19 mouse cellular contexts compared by ENCODE assay signal in the genomic region with DNA sequence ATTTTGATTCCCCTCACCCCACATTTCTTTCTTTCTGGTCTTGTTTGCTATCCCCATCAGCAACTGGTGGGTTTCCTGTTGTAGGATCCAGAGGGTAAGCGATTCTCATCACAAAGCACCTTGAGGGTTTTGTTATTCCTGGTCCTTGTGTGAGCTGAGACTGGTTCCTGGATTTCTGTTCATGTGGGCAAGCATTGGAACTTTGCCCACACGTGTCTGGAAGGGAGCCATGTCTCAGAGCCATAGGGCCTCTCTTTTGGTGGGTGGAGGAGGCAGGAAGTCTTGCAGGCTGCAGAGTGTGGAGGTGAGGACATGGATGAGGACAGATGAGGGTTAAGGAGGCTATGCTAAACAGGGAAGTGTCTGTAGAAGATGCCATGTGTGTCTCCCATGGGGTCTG.
A peak's percentile ranks its signal among the peaks of the same experiment; 100 is the strongest.
DNase-seq lines count a peak whose midpoint lies in the region; ATAC-seq and TF ChIP-seq lines count a peak whose summit lies in the region.
"Had no signal": no experiment of that assay in that cellular context is flagged by ENCODE, and none has a peak within 500 bp of the region (broad histone marks: within the 10 kb centered on the region; RNA-seq: fewer than 3 reads in every experiment).

No protein-coding gene starts in this region.

- H3K4me2 ChIP-seq in hindbrain, postnatal 0 days (ENCODE audit: low read depth, low read length), result no peak overlapping the region
- H3K4me2 ChIP-seq in hindbrain, embryonic 13.5 days, result no peak overlapping the region
- H3K4me2 ChIP-seq in midbrain, embryonic 11.5 days, result no peak overlapping the region
- H3K4me2 ChIP-seq: forebrain, embryonic 15.5 days; heart, embryonic 13.5 days had no signal

- no peaks in the 10 kb centered on the region for H3K36me3 ChIP-seq in hindbrain, postnatal 0 days (ENCODE audit: insufficient read depth, low read length)
- no peaks in the 10 kb centered on the region for H3K36me3 ChIP-seq in hindbrain, embryonic 13.5 days
- H3K36me3 ChIP-seq in midbrain, embryonic 11.5 days (ENCODE audit: control insufficient read depth, insufficient read depth, low read length), result no peaks in the 10 kb centered on the region
- H3K36me3 ChIP-seq: forebrain, embryonic 15.5 days; G1E; heart, embryonic 13.5 days had no signal

- no peak for TF ChIP-seq CTCF in hindbrain, postnatal 0 days (IDR thresholded peaks at IDR 0.05; ENCODE audit: low read depth)

- ATAC-seq in hindbrain, postnatal 0 days, result no peak
- ATAC-seq in hindbrain, embryonic 13.5 days (ENCODE audit: low FRiP score), result no peak
- ATAC-seq in midbrain, embryonic 11.5 days (ENCODE audit: low FRiP score), result no peak
- ATAC-seq: CD4-positive, CD25-positive, alpha-beta regulatory T cell, adult 4 months; forebrain, embryonic 15.5 days; hindbrain, embryonic 16.5 days had no signal

- 56% methylated on average over 2 of the region's 2 CpGs for WGBS in hindbrain, postnatal 0 days
- WGBS in hindbrain, embryonic 13.5 days, result 73% methylated on average over 2 of the region's 2 CpGs
- 82% methylated on average over 2 of the region's 2 CpGs for WGBS in midbrain, embryonic 11.5 days

- H3K27me3 ChIP-seq in hindbrain, postnatal 0 days (ENCODE audit: insufficient read depth, low read length), result no peaks in the 10 kb centered on the region
- H3K27me3 ChIP-seq in hindbrain, embryonic 13.5 days, result 0 out of 2 replicates have a peak, but pooled peaks cover 2% of the 10 kb centered on the region
- no peaks in the 10 kb centered on the region for H3K27me3 ChIP-seq in midbrain, embryonic 11.5 days (ENCODE audit: control insufficient read depth, insufficient read depth, low read length)
- H3K27me3 ChIP-seq: forebrain, embryonic 15.5 days had no signal

- DNase-seq in cerebellum, adult 11-12 months, result peak; percentile 13
- no peak for DNase-seq in cerebellum, adult 18-20 months
- peak; percentile 50 for DNase-seq in hindbrain, postnatal 0 days (ENCODE audit: low spot score)
- DNase-seq in left cerebral cortex, postnatal 4 days, result peak; percentile 42
- DNase-seq in left cerebral cortex, postnatal 10 days (ENCODE audit: extremely low spot score in 1 of 2, low spot score in 2 of 2), result no peak
- DNase-seq in midbrain, embryonic 11.5 days (ENCODE audit: low spot score, missing footprints), result no peak
- DNase-seq: adrenal gland, postnatal 10 days; B cell, adult 2 months; cerebellum, adult 11 months; cerebellum, postnatal 36 days; gastrocnemius, postnatal 36 days; heart, adult 11 months; heart, postnatal 36 days had no signal

- H3K9me3 ChIP-seq in hindbrain, postnatal 0 days (ENCODE audit: low read length), result no peaks in the 10 kb centered on the region
- no peaks in the 10 kb centered on the region for H3K9me3 ChIP-seq in hindbrain, embryonic 13.5 days
- no peaks in the 10 kb centered on the region for H3K9me3 ChIP-seq in midbrain, embryonic 11.5 days (ENCODE audit: control insufficient read depth, low read length)
- H3K9me3 ChIP-seq: forebrain, embryonic 15.5 days; G1E; heart, embryonic 13.5 days had no signal

- H3K4me1 ChIP-seq in hindbrain, postnatal 0 days (ENCODE audit: insufficient read depth, low read length), result peaks cover 9% of the 10 kb centered on the region; the same call in 1 of the 2 replicates
- H3K4me1 ChIP-seq in hindbrain, embryonic 13.5 days (replicated peaks), result peaks cover under 1% of the 10 kb centered on the region
- no peaks in the 10 kb centered on the region for H3K4me1 ChIP-seq in midbrain, embryonic 11.5 days (ENCODE audit: control insufficient read depth, insufficient read depth, low read length)
- H3K4me1 ChIP-seq: heart, embryonic 13.5 days had no signal

- H3K9ac ChIP-seq in hindbrain, postnatal 0 days (replicated peaks; ENCODE audit: low read length), result no peak overlapping the region
- no peak overlapping the region for H3K9ac ChIP-seq in hindbrain, embryonic 13.5 days
- no peak overlapping the region for H3K9ac ChIP-seq in midbrain, embryonic 11.5 days (ENCODE audit: low read length)
- H3K9ac ChIP-seq: forebrain, embryonic 15.5 days; heart, embryonic 13.5 days had no signal

- no peak overlapping the region for H3K4me3 ChIP-seq in hindbrain, postnatal 0 days (ENCODE audit: low read length)
- H3K4me3 ChIP-seq in hindbrain, embryonic 13.5 days, result no peak overlapping the region
- H3K4me3 ChIP-seq in midbrain, embryonic 11.5 days (ENCODE audit: low read depth, low read length), result no peak overlapping the region
- H3K4me3 ChIP-seq: forebrain, embryonic 15.5 days; heart, embryonic 13.5 days had no signal

- no peak overlapping the region for H3K27ac ChIP-seq in hindbrain, postnatal 0 days
- H3K27ac ChIP-seq in hindbrain, embryonic 13.5 days, result no peak overlapping the region
- H3K27ac ChIP-seq in midbrain, embryonic 11.5 days (ENCODE audit: low read depth, low read length), result no peak overlapping the region
- H3K27ac ChIP-seq: forebrain, embryonic 15.5 days; heart, embryonic 13.5 days had no signal

- intact Hi-C loops in left cerebral cortex, postnatal 4 days (cut with DNase I), result no loop called here
- intact Hi-C loops in left cerebral cortex, postnatal 10 days (cut with DNase I), result loop anchor here (5.0 kb wide), 1 partner anchor 58 kb away; no protein-coding TSS in a partner anchor

Comparison
In these comparisons a context has a peak if more than half of its experiments do, and no peak if none do; other contexts are left out.
1. DNase-seq: peak in cerebellum, adult 11-12 months (single experiment), hindbrain, postnatal 0 days (single experiment) and left cerebral cortex, postnatal 4 days (single experiment); none in cerebellum, adult 18-20 months (0 of 2), left cerebral cortex, postnatal 10 days (0 of 2) and midbrain, embryonic 11.5 days (single experiment).